Mouse (Mus musculus) macrophage (primary cell): ENCODE data around the gene Ifnar1. TPM values are rescaled to one million over a fixed set of nuclear protein-coding genes. Genes with fewer than 3 reads are reported as not detected.

Source experiments
- H3K27ac ChIP-seq: fragments of 350-480 bp; formaldehyde crosslinking; 2 replicates; pipeline ENCODE4 v1.9.0; 2021
- H3K36me3 ChIP-seq: fragments of 350-480 bp; formaldehyde crosslinking; 2 replicates; pipeline ENCODE4 v1.9.0; 2021; ENCODE audit errors: inconsistent target
- H3K4me3 ChIP-seq: fragments of 350-480 bp; formaldehyde crosslinking; 2 replicates; pipeline ENCODE4 v1.9.0; 2021; ENCODE audit errors: inconsistent target
- H3K79me2 ChIP-seq: fragments of 350-480 bp; formaldehyde crosslinking; 2 replicates; pipeline ENCODE4 v1.9.0; 2021; ENCODE audit errors: inconsistent target
- WGBS: methylation state at CpG from one replicate; pipeline ENCODE4 v1.1.7; 2026; ENCODE audit warnings: inconsistent platforms; ENCODE audit not compliant: missing documents; 5-methylcytosine and 5-hydroxymethylcytosine counted together
- polyA plus RNA-seq: library from polyadenylated mRNA; stranded (reverse); fragments of 250-400 nt; gene quantifications from 3 replicates; pipeline ENCODE4 v1.2.4, GENCODE M21; 2018; ENCODE audit warnings: inconsistent platforms

Gene Ifnar1
- polyA plus RNA-seq, 1 experiment from 2014 or later: 104 TPM

- peaks cover 69% of the 10 kb centered on the region for H3K79me2 ChIP-seq
- H3K27ac ChIP-seq: peak overlapping the region; percentile 96
- 80% methylated on average over 2 of the region's 2 CpGs for WGBS
- peak overlapping the region; percentile 84 for H3K4me3 ChIP-seq
- peaks cover 20% of the 10 kb centered on the region; the same call in 1 of the 2 replicates for H3K36me3 ChIP-seq
These were observed 64.0 kb downstream of the Ifnar1 start for GRCm38 (mm10) chr16:91548996-91549395.

GRCm38 (mm10) chr16:91549616-91550015 lies 64.6 kb downstream of the Ifnar1 start:
- peaks cover 75% of the 10 kb centered on the region for H3K79me2 ChIP-seq
- WGBS: 71% methylated on average over 5 of the region's 5 CpGs
- H3K36me3 ChIP-seq: peaks cover 26% of the 10 kb centered on the region
- peak overlapping the region; percentile 96 for H3K27ac ChIP-seq
- peak overlapping the region; percentile 84 for H3K4me3 ChIP-seq

GRCm38 (mm10) chr16:91551081-91551524 lies 66.1 kb downstream of the Ifnar1 start:
- Histone ChIP-seq H3K79me2 (peaks cover 90% of the 10 kb centered on the region), H3K27ac (no peak overlapping the region), H3K4me3 (no peak overlapping the region), H3K36me3 (peaks cover 41% of the 10 kb centered on the region)
- WGBS: 88% methylated on average over 7 of the region's 10 CpGs

GRCm38 (mm10) chr16:91552072-91552471 lies 67.0 kb downstream of the Ifnar1 start:
- Histone ChIP-seq H3K4me3 (no peak overlapping the region), H3K79me2 (peaks cover 100% of the 10 kb centered on the region), H3K27ac (no peak overlapping the region), H3K36me3 (peaks cover 50% of the 10 kb centered on the region)
- WGBS: 96% methylated on average over 8 of the region's 9 CpGs

GRCm38 (mm10) chr16:91553625-91554024 lies 68.6 kb downstream of the Ifnar1 start:
- H3K36me3 ChIP-seq: peaks cover 64% of the 10 kb centered on the region
- WGBS: 17% methylated on average over 9 of the region's 12 CpGs
- H3K4me3 ChIP-seq: no peak overlapping the region
- H3K79me2 ChIP-seq: peaks cover 100% of the 10 kb centered on the region
- no peak overlapping the region for H3K27ac ChIP-seq

- Histone ChIP-seq H3K36me3 (peaks cover 79% of the 10 kb centered on the region), H3K27ac (no peak overlapping the region)
- WGBS: 96% methylated on average over 8 of the region's 8 CpGs
These were observed 70.1 kb downstream of the Ifnar1 start for GRCm38 (mm10) chr16:91555017-91555605.

GRCm38 (mm10) chr16:91556659-91557058 lies 71.6 kb downstream of the Ifnar1 start:
- Histone ChIP-seq H3K4me3 (no peak overlapping the region), H3K79me2 (peaks cover 98% of the 10 kb centered on the region), H3K36me3 (peaks cover 78% of the 10 kb centered on the region), H3K27ac (no peak overlapping the region)
- WGBS: 91% methylated on average over 15 of the region's 15 CpGs

More at GRCm38 (mm10) chr16:91555017-91555605, 70.1 kb downstream of the Ifnar1 start:
- Histone ChIP-seq H3K4me3 (no peak overlapping the region), H3K79me2 (peaks cover 100% of the 10 kb centered on the region)

Other genes starting within 250 kb of the Ifnar1 start
- gene Olig1, start 215.5 kb upstream of the Ifnar1 start, polyA plus RNA-seq: not detected in 3 replicates
- gene Ifnar2, start 112.5 kb upstream of the Ifnar1 start, polyA plus RNA-seq: 183 to 327 TPM (median 193 TPM) in 3 replicates
- gene Gm21970, start 93.5 kb upstream of the Ifnar1 start, polyA plus RNA-seq: not detected in 3 replicates
- gene Il10rb, start 79.1 kb upstream of the Ifnar1 start, polyA plus RNA-seq: 357 to 533 TPM (median 380 TPM) in 3 replicates
- gene Ifngr2, start 61.8 kb downstream of the Ifnar1 start, polyA plus RNA-seq: 53.8 to 84.8 TPM (median 83.9 TPM) in 3 replicates
- gene Tmem50b, start 112.6 kb downstream of the Ifnar1 start, polyA plus RNA-seq: 30.7 to 45.3 TPM (median 34.4 TPM) in 3 replicates
- 1.9 to 6.9 TPM (median 5.2 TPM) in 3 replicates for gene Dnajc28, start 133.8 kb downstream of the Ifnar1 start, polyA plus RNA-seq
- 25.7 to 72.6 TPM (median 28.7 TPM) in 3 replicates for gene Gart, start 161.7 kb downstream of the Ifnar1 start, polyA plus RNA-seq
- 164 to 188 TPM (median 188 TPM) in 3 replicates for gene Son, start 162.3 kb downstream of the Ifnar1 start, polyA plus RNA-seq
- gene Donson, start 203.5 kb downstream of the Ifnar1 start, polyA plus RNA-seq: 4.9 to 12.7 TPM (median 6.0 TPM) in 3 replicates
- gene Cryzl1, start 243.7 kb downstream of the Ifnar1 start, polyA plus RNA-seq: 20.6 to 32.6 TPM (median 28.8 TPM) in 3 replicates
- 89.5 to 216 TPM (median 138 TPM) in 3 replicates for gene Itsn1, start 244.0 kb downstream of the Ifnar1 start, polyA plus RNA-seq